Mouse (Mus musculus) cerebellum, postnatal 10 days (tissue): ENCODE data around the gene Pla1a.

Source experiments
- DNase-seq, 2 experiments: peaks; one replicate each; pipeline ENCODE4 v3.0.0; 2021; ENCODE audit warnings: mixed read lengths in 2 of 2

Gene Pla1a

GRCm38 (mm10) chr16:38385700-38386099 lies 47.2 kb downstream of the Pla1a start:
- no peak for DNase-seq

- DNase-seq = no peak
Measured at GRCm38 (mm10) chr16:38385184-38385634, 47.7 kb downstream of the Pla1a start.

DNA sequence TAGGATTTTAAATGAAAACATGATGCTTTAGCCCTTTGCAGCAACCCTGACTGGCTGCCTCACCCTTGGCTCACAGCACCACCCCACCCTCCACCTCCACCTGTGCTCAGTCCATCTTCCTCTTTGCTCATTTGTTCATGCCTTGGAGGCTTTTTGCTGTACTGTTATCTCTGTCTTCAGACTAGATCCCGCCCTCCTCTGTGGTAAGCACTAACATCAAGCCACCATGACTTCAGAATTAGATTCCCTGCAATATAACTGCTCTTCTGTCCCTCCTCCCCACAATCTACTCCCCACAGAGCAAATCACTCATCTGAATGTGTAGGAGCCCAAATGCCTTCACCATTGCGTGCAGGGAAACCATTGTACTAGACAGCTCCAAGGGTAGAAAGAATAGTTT lies 49.3 kb downstream of the Pla1a start:
- no peak for DNase-seq

DNA sequence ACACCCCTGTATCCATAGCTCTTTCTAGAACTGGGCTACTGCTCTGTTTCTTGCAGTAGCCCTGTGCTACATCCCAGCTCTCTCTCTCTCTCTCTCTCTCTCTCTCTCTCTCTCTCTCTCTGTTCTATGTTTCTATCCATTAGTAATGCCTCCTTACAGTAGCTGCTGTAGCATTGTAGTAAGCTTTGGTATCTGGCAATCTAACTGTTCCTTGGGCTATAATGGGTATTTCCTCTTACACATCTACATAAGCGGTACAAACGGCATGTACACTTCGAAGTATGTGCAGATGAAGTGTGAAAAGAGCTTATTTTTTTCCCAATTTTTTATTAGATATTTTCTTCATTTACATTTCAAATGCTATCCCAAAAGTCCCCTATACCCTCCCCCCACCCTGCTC lies 53.0 kb downstream of the Pla1a start:
- DNase-seq = no peak

- DNase-seq = peak in 1 of 2 experiments; percentile 29
Measured at GRCm38 (mm10) chr16:38379493-38379892, 53.5 kb downstream of the Pla1a start.

DNA sequence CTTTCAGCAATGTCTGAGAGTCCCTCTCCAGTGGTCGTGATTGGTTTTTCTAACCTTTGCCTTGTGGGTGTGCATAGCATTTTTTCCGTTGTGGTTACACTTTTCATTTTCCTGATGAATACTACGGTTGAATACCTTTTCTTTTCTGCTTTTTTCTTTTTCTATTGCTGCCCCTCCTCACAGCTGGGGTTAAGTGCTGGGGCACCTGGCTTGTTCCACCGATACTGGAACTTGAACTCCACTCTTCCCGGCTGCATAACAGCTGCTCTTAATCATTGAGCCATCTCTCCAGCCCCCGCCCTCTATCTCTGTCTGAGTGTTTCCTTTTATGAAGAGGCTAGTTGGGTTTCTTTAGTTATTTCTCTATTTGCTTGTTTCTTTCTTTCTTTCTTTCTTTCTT lies 53.9 kb downstream of the Pla1a start:
- no peak for DNase-seq

DNA sequence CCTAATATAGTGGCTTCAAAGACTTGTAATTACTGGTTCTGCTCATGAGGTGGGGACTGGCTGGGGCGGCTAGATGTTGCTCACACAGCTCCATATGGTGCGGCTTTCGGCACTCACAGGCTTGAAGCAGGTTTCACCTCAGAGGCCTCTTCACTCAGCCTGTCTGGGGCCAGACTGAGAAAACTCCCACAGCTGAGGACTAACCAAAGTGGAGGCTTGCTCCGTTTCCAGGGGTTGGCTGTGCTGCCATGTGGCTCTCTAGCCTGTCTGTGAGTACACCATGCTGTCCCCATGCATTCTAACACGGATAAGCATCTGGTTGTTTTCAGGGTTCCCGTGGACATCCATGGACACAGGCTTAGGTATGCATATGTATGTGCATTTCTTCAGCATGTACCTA lies 54.4 kb downstream of the Pla1a start:
- DNase-seq = no peak

DNA sequence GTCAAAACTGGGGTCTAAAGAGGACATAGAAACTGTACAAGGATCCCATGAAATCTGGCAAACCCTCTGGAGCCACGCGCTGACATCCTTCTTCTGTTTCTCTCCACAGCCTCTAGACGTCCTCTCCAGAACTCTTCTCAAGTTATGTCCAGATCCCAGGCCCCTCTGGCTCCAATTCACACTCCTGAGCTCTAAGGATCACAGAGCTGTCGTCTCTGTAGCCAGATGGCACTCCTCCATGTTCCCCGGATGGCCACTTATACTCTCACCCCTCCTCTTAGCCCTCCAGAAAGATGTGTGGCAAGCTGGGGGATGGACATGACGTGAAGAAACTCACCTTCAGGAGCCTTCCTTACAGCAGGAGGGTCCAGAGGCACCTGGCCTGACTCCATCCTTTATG lies 55.4 kb downstream of the Pla1a start:
- peak; percentile 42 to 53 for DNase-seq

DNA sequence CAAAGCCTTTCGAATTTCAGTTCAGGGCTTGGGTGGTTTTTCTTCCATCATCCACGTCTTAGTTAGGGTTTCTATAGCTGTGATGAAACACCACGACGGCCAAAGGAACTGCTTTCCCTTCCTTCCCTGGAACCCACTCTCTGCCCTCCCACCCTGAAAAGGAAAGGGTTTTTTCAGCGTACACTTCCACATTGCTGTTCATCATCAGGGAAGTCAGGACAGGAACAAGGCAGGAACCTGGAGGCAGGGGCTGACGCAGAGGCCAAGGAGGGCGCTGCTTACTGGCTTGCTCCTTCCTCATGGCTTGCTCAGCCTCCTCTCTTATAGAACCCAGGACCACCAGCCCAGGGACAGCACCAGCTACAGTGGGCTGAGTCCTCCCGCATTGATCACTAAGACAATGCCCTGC lies 56.1 kb downstream of the Pla1a start:
- peak in 1 of 2 experiments; percentile 23 for DNase-seq

DNA sequence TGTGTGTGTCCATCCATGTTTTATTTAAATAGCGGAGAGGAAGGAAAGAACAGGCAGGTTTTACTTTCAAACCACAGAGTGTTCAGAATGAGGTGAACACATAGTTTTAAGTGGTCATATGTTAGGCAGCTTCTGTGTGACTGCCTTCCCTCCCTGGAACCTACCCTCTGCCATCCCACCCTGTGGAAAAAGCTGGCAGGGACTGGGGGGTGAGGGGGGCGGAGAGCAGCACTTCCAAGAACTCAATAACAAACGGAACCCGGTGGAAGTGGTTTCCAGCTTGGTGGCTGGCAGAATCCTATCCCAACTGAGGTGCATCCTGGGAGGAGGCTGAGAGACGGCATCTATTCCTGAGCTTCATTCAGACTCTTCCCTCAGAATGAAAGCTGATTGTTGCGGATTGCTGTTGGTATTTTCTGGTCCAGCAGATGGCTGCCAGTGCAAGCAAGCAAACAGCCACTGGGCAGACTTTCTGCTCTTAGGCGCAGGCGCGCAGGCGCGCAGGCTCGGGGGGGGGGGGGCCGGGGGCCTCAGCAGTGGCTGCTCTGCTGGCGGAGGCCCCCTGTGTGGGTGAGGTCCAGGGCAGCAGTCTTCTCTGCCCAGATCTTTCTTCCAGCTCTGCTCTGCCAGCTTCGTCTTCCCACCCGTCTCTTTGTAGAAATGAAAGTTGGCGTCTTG lies 56.6 kb downstream of the Pla1a start:
- DNase-seq = peak; percentile 78 to 80

GRCm38 (mm10) chr16:38375182-38375581 lies 57.8 kb downstream of the Pla1a start:
- no peak for DNase-seq

GRCm38 (mm10) chr16:38374379-38375140 lies 58.4 kb downstream of the Pla1a start:
- DNase-seq = no peak

DNA sequence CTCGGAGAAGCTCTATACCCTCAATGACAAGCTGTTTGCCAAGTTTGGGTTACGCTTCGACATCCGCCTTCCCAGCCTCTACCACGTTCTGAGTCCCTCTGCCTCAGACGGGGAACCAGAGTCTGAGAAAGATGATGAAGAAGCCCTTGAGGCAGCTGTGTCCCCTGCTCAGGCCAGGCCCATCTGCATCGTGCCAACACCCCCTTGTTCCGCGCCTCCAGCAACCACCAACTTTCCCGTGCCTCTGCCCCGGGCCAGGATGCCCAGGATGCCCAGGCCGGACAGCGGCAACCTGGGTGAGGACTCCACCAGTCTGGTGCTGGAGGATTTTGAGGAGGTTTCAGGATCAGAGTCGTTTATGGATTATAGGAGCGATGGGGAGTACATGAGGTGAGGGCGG lies 59.0 kb downstream of the Pla1a start:
- DNase-seq = no peak

DNA sequence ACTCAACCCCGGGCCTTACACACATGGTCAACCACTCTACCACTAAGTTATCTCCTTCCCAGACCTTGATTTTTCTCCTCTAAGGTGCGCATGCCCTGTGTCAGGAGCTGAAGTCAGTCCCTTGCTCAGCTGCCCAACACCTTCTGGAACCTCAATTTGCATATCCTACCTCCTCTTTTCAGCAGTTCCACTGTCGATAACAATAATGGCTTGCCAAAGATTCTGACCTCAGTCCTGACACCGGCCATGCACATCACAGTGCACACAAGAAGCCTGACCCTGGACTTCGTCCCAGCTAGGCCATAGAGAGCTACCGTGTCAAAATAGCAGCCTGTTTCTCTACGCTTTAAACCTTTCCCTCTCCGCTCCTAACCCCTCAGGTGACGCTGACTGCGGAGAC lies 59.5 kb downstream of the Pla1a start:
- DNase-seq = no peak

- no peak for DNase-seq
Measured at GRCm38 (mm10) chr16:38372876-38373275, 60.1 kb downstream of the Pla1a start.

DNA sequence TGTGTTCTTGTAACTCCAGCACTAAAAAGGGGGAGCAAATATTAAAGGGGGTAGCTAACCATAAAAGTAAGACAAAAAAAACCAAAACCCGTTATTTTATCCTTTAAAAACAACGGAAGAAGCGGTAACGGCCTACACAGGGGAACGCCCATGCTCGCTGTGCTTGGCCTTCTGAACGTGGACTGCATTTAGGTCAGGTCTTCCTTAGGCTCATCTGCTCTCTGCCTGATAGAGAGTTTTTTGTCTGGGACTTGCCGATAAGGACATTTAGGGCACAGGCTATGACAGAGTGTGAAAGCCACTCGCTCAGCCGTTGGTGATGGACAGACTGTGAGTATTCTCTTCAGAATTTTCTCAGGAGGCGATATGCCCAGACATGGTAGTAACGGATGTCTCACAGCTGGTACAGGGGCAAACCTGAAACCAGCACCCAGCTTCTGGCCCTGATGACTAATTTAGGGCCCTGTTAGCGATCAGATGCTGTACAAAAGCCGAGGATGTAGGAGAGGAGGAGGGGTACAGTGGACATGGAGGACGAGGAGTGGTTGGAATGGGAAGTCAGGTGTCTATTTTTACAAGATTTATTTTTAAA lies 61.1 kb downstream of the Pla1a start:
- DNase-seq = no peak

DNA sequence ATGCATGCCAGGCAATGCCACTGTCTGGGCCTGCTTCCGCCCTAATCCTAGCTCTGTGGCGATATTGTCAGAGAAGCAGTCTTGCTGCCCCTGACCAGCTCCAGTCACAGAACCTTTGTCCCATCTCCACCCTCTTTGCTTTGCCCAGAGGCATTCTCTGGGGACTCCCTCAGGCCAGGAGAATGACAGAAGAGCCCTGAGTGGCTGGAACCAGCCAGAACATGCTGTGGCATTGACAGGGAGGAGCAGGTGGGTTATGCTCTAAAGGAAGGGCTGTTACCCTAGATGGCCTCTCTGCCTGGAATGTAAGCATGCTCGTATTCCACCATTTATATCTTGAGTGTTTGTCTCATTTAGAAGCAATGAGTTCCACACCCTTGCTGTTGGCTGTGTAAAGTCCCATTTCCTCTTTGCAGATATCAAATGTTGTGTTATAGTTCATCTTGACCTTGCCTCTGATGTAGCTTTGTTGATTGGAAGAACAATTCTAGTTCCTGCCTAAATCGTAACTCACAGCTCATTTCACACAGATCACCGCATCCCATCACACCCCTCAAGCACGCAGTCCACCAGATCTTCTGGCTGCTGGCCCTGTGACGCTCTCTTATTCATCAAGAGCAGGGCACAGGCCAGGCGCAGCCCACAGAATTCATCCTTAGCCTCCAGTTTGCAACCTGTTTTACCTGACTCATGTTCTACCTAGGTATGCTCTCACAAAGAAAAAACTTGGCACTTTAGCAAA lies 62.1 kb downstream of the Pla1a start:
- no peak for DNase-seq

GRCm38 (mm10) chr16:38369992-38370484 lies 62.9 kb downstream of the Pla1a start:
- no peak for DNase-seq

DNA sequence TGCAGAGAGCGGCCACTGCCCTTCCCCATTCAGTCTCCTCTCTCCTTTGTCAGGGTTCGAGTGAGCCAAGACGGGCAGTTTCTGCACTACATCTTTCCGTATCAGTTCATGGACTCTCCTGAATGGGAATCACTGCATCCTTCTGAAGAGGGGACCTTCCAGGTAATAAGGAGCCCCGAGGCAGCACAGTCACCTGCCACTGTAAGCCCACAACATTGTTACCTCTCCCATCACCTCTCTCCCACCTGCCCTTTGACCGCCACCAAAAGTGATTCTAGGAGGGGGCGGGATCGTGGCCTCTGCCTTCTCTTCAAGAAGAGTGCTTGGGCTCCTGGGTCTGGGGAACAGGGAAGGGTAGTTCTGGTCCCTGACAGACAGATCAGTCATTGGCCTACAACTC lies 63.5 kb downstream of the Pla1a start:
- no peak for DNase-seq

GRCm38 (mm10) chr16:38369000-38369399 lies 63.9 kb downstream of the Pla1a start:
- DNase-seq = no peak

DNA sequence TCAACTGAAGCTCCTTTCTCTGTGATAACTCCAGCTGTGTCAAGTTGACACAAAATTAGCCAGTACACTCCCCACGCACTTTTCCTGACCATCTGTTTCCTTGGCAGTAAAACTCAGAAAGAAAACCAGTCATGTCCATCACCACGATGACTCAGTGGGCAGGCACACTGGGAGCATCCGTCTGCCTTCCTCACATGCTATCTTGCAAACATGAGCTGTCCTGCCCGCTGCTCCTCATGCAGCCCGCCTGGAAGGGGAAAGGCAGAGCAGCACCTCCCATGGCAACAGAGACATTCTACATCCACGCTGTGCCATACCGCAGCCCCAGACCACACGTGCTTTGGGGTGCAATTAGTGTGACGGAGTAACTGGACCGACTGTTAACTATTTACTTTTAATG lies 64.6 kb downstream of the Pla1a start:
- peak; percentile 48 to 67 for DNase-seq

GRCm38 (mm10) chr16:38366231-38366630 lies 66.7 kb downstream of the Pla1a start:
- no peak for DNase-seq

DNA sequence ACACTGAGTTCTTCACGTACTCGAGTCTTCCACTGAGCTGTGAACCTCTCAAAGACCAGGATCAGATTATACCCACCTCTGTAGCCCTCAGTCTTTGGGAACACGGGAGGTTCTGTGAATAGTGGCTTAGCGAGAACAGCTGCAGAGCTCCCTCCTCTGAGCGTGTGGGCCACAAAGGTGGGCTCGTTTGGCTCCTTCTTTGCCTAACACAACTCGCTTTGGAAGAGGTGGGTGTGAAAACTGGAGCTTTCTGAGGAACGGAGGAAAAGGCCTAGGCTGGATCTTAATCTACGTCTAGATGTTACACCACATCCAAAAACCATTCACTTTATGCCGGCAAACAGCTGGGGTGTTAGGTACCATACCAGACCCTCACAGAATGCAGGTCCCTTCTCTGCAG lies 67.6 kb downstream of the Pla1a start:
- no peak for DNase-seq
